Mouse (Mus musculus): ENCODE results near the gene Arg1. TPM values are rescaled to one million over a fixed set of nuclear protein-coding genes. Genes with fewer than 3 reads are reported as not detected.
A peak's percentile ranks its signal among the peaks of the same experiment; 100 is the strongest.

Arg1 gene
- polyA plus RNA-seq (2012; rRNA removed): 0.62 and 0.63 TPM in 2 replicates

DNA sequence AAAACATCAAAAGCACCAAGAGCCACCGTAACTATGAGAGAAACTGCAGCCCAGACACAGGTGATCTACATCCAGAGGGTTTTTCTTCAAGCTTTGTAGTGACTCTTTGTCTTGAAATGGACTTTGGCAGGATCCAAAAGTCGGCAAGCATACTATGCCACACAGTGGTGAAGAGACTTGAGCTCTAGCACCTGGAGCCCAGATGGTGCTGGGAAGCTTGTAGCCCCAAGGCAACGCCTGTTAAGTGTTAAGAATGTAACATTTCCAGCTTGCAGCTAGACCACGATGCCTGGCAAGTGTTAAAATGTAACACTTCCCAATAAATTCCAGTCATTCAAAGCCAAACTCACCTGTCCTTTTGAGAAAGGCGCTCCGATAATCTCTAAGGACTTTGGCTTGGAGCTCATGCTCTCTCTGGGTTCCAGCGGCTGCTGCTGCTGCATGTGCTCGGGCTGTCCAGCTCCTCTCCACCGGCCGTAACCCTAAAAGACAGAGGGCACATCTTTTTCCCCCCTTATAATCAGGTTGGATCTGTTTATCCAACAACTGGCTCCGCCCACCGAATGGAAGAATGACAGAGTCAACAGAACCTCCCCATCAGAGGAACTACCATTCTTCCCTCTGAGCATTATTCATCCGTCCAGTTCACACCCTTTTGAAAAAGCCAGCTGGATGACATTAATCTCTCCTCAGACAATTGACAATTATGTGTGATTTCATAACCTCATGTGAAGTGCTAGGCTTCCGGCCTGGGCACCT lies at the start of gene Arg1:
Gene Arg1, minus strand, starts transcription at position 523 of the 759 bp plus-strand sequence.
- TF ChIP-seq POLR2A (IDR thresholded peaks at IDR 0.05; ENCODE audit: borderline replicate concordance, extremely low read depth, insufficient read depth, insufficient read length, poor library complexity, severe bottlenecking) (no peak), CTCF (IDR thresholded peaks at IDR 0.05; ENCODE audit: borderline replicate concordance, extremely low read depth, insufficient read depth, insufficient read length) (no peak)
- peak; percentile 50 for DNase-seq (ENCODE audit: low read depth)

GRCm38 (mm10) chr10:24973845-24974514 lies 46.7 kb upstream of the Arg1 start:
- TF ChIP-seq CTCF (IDR thresholded peaks at IDR 0.05; ENCODE audit: borderline replicate concordance, extremely low read depth, insufficient read depth, insufficient read length) (no peak), POLR2A (IDR thresholded peaks at IDR 0.05; ENCODE audit: borderline replicate concordance, extremely low read depth, insufficient read depth, insufficient read length, poor library complexity, severe bottlenecking) (no peak)
- no peak for DNase-seq (ENCODE audit: low read depth)

GRCm38 (mm10) chr10:24973385-24973784 lies 46.1 kb upstream of the Arg1 start:
- TF ChIP-seq POLR2A (IDR thresholded peaks at IDR 0.05; ENCODE audit: borderline replicate concordance, extremely low read depth, insufficient read depth, insufficient read length, poor library complexity, severe bottlenecking): no peak
- DNase-seq (ENCODE audit: low read depth): no peak

DNA sequence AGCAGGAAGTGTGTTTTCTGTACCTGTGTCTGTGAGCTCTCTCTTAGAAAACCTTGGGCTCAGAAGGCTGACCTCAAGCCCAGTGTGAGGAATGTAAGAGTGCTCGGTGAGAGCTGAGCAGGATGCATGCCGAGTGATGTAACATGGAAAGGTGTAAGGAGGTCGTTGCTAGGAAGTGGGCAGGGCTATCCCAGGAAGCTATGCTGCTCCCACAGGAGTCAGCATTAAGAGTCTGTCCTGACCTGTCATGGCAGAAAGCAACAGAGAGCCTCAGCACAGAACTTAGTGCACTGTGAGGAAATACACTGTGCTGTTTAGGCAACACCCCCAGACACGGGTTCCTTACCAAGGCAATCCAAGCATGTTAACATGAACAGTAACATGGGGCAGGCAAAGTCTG lies 45.6 kb upstream of the Arg1 start:
- no peak for TF ChIP-seq POLR2A (IDR thresholded peaks at IDR 0.05; ENCODE audit: borderline replicate concordance, extremely low read depth, insufficient read depth, insufficient read length, poor library complexity, severe bottlenecking)
- TF ChIP-seq CTCF (IDR thresholded peaks at IDR 0.05; ENCODE audit: borderline replicate concordance, extremely low read depth, insufficient read depth, insufficient read length): no peak
- DNase-seq (ENCODE audit: low read depth): no peak

GRCm38 (mm10) chr10:24965821-24966550 lies 38.7 kb upstream of the Arg1 start:
- DNase-seq (ENCODE audit: low read depth): no peak
- no peak for TF ChIP-seq POLR2A (IDR thresholded peaks at IDR 0.05; ENCODE audit: borderline replicate concordance, extremely low read depth, insufficient read depth, insufficient read length, poor library complexity, severe bottlenecking)
- TF ChIP-seq CTCF (IDR thresholded peaks at IDR 0.05; ENCODE audit: borderline replicate concordance, extremely low read depth, insufficient read depth, insufficient read length): no peak

- TF ChIP-seq CTCF (IDR thresholded peaks at IDR 0.05; ENCODE audit: borderline replicate concordance, extremely low read depth, insufficient read depth, insufficient read length): no peak
- no peak for TF ChIP-seq POLR2A (IDR thresholded peaks at IDR 0.05; ENCODE audit: borderline replicate concordance, extremely low read depth, insufficient read depth, insufficient read length, poor library complexity, severe bottlenecking)
- peak; percentile 17 for DNase-seq (ENCODE audit: low read depth)
Observed at GRCm38 (mm10) chr10:24961889-24962288, 34.6 kb upstream of the Arg1 start.

- TF ChIP-seq CTCF (IDR thresholded peaks at IDR 0.05; ENCODE audit: borderline replicate concordance, extremely low read depth, insufficient read depth, insufficient read length): no peak
- no peak for TF ChIP-seq POLR2A (IDR thresholded peaks at IDR 0.05; ENCODE audit: borderline replicate concordance, extremely low read depth, insufficient read depth, insufficient read length, poor library complexity, severe bottlenecking)
- DNase-seq (ENCODE audit: low read depth): peak; percentile 70
Observed at GRCm38 (mm10) chr10:24961112-24961511, 33.8 kb upstream of the Arg1 start.

GRCm38 (mm10) chr10:24959043-24959916 lies 32.0 kb upstream of the Arg1 start:
- TF ChIP-seq POLR2A (IDR thresholded peaks at IDR 0.05; ENCODE audit: borderline replicate concordance, extremely low read depth, insufficient read depth, insufficient read length, poor library complexity, severe bottlenecking) (no peak), CTCF (IDR thresholded peaks at IDR 0.05; ENCODE audit: borderline replicate concordance, extremely low read depth, insufficient read depth, insufficient read length) (no peak)
- peak; percentile 68 for DNase-seq (ENCODE audit: low read depth)

- no peak for TF ChIP-seq POLR2A (IDR thresholded peaks at IDR 0.05; ENCODE audit: borderline replicate concordance, extremely low read depth, insufficient read depth, insufficient read length, poor library complexity, severe bottlenecking)
- no peak for TF ChIP-seq CTCF (IDR thresholded peaks at IDR 0.05; ENCODE audit: borderline replicate concordance, extremely low read depth, insufficient read depth, insufficient read length)
- DNase-seq (ENCODE audit: low read depth): no peak
Observed at GRCm38 (mm10) chr10:24958280-24959042, 31.2 kb upstream of the Arg1 start.

DNA sequence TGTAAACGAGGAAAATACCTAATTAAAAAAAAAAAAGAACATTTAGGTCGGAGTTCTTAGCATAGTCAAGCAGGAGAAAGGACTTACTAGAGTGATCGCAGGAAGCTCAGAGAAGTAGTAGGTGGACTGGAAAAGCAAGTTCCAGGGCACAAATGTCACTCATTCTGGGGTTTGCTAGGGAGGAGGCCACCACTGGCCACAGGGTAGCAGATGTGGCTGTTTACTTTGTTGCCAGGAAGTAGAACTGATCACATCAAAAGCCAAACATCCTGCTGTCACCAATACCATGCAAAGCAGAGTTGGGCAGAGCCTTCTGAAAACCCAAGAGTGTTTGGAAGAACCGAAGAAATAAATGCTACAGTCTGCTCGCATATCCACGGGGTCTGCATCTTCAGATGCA lies 26.6 kb upstream of the Arg1 start:
- TF ChIP-seq CTCF (IDR thresholded peaks at IDR 0.05; ENCODE audit: borderline replicate concordance, extremely low read depth, insufficient read depth, insufficient read length) (no peak), POLR2A (IDR thresholded peaks at IDR 0.05; ENCODE audit: borderline replicate concordance, extremely low read depth, insufficient read depth, insufficient read length, poor library complexity, severe bottlenecking) (no peak)
- no peak for DNase-seq (ENCODE audit: low read depth)

Measured in brain, embryonic 14.5 days (tissue).